Mouse (Mus musculus): ENCODE measurements around the gene Tie1.

Tie1 gene

GRCm38 (mm10) chr4:118476773-118477530 lies 12.9 kb downstream of the Tie1 start:
- DNase-seq (ENCODE audit: low read depth, low spot score) = no peak

DNA sequence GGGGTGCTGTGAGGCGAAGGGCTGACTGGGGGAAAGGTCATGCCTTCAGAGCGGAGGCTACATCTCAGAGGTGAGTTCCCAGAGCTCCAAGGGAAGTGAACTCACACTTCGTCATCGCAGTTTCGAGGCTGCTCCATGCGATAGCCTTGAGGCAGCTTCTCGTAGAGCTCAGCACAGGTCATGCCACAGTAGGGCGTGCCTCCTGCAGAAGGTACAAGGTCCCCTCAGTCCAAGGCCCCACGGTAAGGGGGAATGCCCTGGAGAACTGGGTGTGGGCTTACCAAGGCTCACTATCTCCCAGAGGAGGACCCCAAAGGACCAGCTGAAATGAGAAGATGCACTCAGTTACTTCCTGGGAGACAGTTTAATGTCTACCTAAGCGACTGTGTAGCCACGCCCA lies 17.2 kb downstream of the Tie1 start:
- no peak for DNase-seq (ENCODE audit: low read depth, low spot score)

DNA sequence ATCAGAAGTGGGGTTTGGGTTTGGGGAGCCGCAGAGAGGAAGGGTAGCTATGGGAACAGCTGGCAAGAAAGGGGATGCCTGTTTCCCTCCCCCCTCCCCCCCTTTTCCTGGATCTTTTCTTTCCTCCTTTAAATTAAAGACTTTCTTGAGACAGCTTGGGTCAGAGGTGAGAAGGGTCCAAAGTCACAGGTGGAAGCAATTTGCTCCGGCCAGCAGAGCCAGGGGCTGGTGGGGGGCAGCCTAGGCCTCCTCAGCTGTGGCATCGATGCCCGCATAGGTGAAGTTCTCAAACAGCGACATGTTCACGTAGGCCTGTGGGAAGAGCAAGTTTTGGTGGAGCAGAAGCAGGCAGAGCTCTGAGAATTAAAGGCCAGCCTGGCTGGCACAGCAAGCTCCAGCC lies 18.6 kb downstream of the Tie1 start:
- no peak for DNase-seq (ENCODE audit: low read depth, low spot score)

DNA sequence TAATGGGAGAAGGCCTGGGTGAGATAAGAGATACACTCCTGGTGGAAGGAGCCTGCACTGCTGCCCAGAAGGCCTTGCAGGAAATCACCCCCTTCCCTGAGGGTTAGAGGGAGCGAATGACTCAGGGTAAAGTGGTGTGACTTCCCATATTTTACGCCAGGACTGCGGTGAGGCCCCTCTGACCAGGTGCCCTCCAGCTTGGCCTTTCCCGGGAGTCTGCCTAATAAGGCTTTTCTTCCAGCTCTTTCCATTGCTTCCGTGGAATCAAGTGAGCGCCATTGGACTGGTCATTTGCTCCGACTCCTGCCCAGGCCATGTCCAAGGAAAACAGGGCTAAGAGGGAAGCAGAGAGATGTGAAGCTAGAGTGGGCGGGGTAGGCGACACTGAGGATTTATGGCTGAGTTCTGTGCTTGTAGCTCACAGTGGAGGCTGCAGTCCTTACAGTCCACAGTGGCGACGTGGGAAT lies 24.1 kb downstream of the Tie1 start:
- no peak for DNase-seq (ENCODE audit: low read depth, low spot score)

DNA sequence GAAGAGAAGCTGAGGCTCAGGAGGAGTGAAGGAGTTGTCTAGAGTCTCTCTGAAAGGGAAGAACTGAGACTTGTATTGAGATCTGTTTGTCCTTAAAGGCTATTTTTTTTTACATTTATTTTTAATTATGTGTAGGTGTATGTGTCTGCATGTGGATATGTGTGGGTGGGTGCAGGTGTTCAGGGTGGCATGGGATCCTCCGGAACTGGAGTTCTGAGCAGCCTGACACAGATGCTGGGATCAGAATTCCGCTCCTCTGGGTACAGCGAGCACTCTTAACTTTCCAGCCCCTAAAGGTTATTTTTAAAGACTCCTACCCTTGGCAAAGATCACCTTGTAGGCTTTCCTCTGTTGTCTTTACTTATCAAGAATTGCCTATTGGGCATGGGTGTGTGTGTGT lies 24.9 kb downstream of the Tie1 start:
- DNase-seq (ENCODE audit: low read depth, low spot score) = no peak

- DNase-seq (ENCODE audit: low read depth, low spot score) = no peak
Observed at GRCm38 (mm10) chr4:118457345-118457975, 32.4 kb downstream of the Tie1 start, which contains the start of gene Mpl. Mpl (minus strand) TSS chr4:118457513.

- no peak for DNase-seq (ENCODE audit: low read depth, low spot score)
Observed at GRCm38 (mm10) chr4:118446415-118447153, 43.3 kb downstream of the Tie1 start.

- DNase-seq (ENCODE audit: low read depth, low spot score) = no peak
Observed at GRCm38 (mm10) chr4:118445781-118446414, 44.0 kb downstream of the Tie1 start.

DNA sequence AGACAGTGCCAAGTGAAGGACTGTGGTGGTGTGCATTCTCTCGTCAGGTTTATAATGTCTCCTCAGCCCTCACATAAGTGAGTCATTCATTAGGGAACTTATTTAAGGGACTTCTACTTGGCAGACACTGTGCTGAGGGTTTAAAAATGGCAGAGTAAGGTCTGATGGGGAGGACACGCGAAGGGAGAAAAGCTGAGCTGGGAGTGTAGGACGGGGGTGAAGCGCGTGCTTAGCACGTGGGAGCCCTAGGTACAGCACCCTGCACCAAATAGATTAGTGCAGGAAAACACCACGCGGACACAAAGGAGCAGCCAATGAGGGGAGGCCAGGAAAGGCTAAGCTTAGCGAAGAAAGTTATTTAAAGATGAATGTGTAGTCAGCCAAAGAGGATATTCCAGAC lies 44.8 kb downstream of the Tie1 start:
- DNase-seq (ENCODE audit: low read depth, low spot score) = no peak

- no peak for DNase-seq (ENCODE audit: low read depth, low spot score)
Observed at GRCm38 (mm10) chr4:118437829-118438253, 52.0 kb downstream of the Tie1 start.

DNA sequence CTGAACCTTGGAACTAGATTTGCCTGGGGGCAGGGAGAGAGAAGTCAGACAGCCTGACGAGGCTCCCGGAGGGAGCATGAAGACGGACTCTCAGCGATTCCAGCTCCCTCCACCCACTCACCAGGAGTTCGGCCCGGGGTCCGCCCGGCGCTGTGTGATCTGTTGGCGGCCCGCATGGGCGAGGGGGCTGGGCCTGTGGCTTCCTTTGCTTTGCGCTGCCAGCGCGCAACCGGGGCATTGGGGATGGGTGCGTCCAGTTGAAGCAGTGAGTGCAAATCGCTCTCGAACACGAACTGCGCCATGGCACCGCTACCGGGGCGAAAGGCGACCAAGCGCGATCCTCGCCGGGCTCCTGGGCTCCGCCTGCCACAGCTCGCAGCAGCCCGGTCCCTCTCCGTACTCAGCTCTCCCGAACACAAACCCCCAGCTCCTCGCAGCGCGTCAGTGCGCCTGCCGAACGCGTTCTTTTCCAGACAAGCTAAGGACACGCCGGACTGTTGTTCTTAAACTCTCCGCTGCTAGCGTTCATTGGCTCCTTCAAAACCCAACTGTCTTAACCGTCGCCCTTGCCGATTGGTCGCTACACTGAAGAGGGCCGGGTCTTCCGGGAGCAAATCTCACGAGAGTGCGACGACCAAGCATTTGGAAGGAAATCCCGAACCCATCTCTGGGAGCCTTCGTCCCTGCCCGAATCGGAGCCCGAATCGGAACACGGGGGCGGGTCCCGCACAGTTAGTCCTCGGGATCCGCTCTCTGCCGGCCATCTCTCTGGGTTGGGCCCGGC lies 52.8 kb downstream of the Tie1 start, which contains the start of gene Cdc20:
Gene Cdc20 (minus strand): TSS at position 533 of the 784 bp plus-strand sequence.
- DNase-seq (ENCODE audit: low read depth, low spot score) = peak; percentile 95

- no peak for DNase-seq (ENCODE audit: low read depth, low spot score)
Observed at GRCm38 (mm10) chr4:118432332-118432731, 57.5 kb downstream of the Tie1 start.

DNA sequence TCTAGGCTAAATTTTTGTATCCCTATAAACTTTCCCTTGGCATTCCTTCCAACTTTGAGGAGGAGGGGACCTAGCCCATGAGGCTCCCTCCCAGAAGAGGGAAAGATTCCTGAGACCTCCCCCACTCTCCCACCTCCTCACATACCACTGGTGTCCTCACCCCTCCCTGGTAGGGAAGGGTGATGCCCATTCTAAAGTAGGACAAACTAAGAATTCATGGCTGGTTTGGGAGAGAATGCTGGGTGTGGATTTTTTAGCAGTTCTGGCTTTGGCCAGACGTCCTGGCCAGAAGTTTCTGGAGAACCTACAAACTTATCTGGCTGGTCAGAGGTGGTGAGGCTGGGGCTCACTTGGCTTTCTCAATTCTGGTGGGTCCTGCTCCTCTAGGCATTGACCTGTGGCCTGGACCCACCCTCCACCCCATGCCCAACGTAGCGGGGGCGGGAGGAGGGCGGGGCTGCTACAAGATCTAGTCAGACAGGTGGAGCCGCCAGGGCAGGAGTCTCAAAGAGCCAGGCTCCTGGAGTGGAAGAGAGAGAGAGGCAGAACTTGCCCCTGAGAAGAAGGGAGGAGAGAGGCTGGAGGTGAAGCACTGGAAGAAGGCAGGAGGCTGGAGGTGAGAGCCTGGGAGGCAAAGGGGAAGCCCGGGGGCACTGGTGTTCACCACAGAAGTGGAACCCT lies 60.5 kb downstream of the Tie1 start:
- DNase-seq (ENCODE audit: low read depth, low spot score) = no peak

- peak; percentile 48 for DNase-seq (ENCODE audit: low read depth, low spot score)
Observed at GRCm38 (mm10) chr4:118428531-118429214, 61.2 kb downstream of the Tie1 start.

DNA sequence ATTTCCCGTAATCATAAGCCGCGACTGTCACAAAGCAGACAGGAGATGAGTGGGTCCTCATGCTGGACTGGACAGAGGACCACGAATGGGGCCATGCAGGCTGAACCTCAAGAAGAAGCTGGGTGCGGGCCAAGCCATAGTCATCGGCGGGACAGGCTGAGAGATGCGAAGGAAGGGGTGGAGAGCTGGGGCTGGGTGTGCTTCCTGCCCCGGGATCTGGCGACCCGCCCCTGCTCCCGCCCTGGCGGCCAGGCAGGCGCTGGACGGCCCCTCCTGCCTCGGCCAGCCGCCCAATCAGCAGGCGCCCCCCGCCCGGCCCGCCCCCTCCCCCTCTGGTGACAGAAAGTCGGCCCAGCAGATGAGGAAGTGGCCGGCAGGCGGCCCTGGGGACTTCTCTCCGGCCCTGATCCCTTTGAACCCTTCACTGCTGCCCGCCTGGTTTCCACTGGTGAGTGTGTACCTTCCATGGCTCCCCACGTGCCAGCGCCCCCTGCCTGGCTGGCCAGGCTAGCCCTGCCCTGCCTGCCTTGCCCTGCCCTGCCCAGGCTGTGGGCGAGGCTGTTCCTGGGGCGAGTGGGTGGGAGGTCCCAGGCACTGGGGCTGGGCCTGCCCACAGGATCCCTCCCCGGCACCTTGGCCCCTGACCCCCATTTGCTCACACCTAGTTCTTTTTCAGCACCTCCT lies 62.0 kb downstream of the Tie1 start, which contains the start of gene Elovl1:
Gene Elovl1 (plus strand): TSS at position 326 of the 684 bp plus-strand sequence.
- peak; percentile 90 for DNase-seq (ENCODE audit: low read depth, low spot score)

GRCm38 (mm10) chr4:118427415-118427767 lies 62.5 kb downstream of the Tie1 start:
- no peak for DNase-seq (ENCODE audit: low read depth, low spot score)

DNA sequence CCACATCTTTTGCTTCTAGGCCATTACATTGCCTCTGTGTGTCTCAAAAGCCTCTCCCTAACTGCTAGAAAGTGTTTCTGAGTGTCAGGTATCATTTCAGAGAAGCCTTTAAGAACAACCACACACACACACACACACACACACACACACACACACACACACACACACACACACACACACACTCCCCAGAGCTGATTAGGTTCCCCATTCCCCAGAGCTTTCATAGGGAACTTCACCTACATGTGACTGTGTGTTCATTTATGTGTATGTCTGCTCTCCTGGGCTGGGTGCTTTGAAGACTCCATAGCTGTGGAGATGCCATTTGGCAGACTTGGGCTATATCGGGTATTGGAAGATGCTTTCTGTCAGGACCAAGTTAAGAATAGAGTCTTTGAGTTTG lies 64.5 kb downstream of the Tie1 start:
- no peak for DNase-seq (ENCODE audit: low read depth, low spot score)

- DNase-seq (ENCODE audit: low read depth, low spot score) = no peak
Observed at GRCm38 (mm10) chr4:118424541-118425160, 65.2 kb downstream of the Tie1 start.

DNA sequence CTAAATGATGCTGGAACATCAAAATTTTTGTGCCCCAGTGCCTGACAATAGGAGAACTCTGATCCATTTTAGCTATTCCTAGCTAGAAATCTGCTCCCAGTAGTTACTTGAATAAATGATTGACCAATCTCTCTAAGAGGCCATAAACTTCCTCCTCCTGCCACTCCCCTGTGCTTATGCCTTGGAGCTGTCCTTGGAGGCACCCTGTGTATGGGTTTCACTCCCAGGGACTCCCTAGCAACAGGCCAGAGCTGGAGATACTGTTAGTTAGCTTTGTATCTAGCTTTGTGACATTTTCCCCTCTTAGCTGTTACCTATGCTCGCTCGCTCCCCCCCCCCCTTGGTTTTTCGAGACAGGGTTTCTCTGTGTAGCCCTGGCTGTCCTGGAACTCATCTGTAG lies 68.5 kb downstream of the Tie1 start:
- no peak for DNase-seq (ENCODE audit: low read depth, low spot score)

Data from CD4-positive helper T cell, adult 2 months (primary cell).